Mouse (Mus musculus): ENCODE data around the gene Lrig2.

GRCm38 (mm10) chr3:104412482-104412881 is 99.2 kb downstream of the Lrig2 start:
- no peak for TF ChIP-seq POLR2A (IDR thresholded peaks at IDR 0.05; ENCODE audit: insufficient read depth, low read depth, low read length)
- TF ChIP-seq CTCF (IDR thresholded peaks at IDR 0.05), result no peak

All from heart, adult 2 months (tissue).